Mouse (Mus musculus): Measurements from ENCODE around the gene Tpm4. TPM values are rescaled to one million over a fixed set of nuclear protein-coding genes. Genes with fewer than 3 reads are reported as not detected.
A peak's percentile ranks its signal among the peaks of the same experiment; 100 is the strongest.
"Not testable (repeated sequence)": the region's sequence is repeated elsewhere in the genome, so short reads cannot be mapped to it uniquely, and the experiment has no call there.

The Tpm4 gene
- total RNA-seq (2015) (37.0 and 46.0 TPM in 2 replicates), total RNA-seq (2017) (64.2 and 73.9 TPM in 2 replicates)

DNA sequence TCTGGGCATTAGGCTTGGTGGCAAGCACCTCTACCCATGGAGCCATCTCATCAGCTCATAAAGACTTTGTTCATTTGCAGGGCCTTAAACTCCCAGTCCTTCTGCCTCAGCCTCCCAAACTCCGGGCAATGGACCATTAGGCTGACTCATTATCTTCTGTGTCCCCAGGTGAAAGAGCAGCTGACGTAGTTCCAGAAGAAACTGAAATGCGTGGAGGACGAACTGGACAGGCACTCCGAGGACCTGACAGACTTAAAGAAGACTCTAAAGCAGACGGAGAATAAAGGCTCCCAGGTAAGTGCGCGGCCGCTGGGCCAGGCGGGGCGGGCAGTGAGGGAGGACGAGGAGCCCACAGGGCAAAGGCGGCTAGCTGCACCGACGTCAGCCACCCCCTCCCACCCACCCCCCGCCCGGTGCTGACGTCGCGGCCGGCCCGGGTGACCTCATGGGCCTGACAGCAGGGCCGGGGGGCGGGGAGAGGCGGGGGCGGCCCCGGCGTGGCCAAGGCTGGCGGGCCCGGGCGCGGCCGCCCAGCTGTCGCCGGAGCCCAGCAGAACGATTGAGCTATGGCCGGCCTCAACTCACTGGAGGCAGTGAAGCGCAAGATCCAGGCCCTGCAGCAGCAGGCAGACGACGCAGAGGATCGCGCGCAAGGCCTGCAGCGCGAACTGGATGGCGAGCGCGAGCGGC lies at the start of gene Tpm4:
Tpm4 (plus strand) TSS at position 220 of the 690 bp plus-strand sequence.
- ATAC-seq (replicated peaks; ENCODE audit: poor library complexity) = 0 out of 2 replicates have a peak, but pooled peaks have one; percentile 4

DNA sequence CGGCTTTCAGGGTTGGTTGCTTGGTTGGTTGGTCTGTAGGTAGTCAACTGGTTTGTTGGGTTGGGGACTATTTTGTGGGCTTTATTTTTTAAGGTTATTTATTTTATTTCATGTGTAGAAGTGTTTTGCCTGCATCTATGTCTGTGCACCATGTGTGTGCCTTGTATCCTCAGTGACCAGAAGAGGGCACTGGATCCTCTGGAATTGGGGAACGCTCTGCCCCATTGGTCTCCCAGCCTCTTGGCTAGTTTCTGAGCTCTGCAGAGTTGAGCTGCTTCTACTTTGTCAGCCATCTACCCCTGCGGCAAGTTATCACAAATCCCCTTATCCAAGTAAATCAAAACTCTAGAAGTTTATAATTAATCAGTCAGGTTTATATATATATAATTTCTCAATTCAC lies 47.2 kb upstream of the Tpm4 start:
- not testable (repeated sequence) for ATAC-seq (replicated peaks; ENCODE audit: poor library complexity)

DNA sequence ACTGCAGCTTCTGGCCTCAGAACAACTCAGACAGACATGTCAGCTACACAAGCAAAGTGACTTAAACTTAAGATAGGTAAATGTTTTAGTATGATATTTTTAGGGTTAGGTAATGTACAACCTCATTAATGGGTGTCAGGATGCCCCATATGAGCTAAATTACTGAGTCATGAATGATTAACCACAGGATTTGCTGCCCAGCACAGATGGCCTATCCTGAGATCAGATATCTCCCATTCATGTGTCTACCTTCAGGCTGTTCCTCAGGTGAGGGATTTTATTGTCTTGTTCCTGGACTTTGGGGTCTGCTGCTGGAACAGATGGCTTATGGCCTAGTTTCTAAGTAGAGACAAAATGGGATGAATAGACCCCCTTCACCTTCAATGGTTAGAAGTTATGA lies 38.1 kb upstream of the Tpm4 start:
- ATAC-seq (replicated peaks; ENCODE audit: poor library complexity) = not testable (repeated sequence)

- ATAC-seq (replicated peaks; ENCODE audit: poor library complexity) = peak; percentile 96
These were observed 35.2 kb upstream of the Tpm4 start for GRCm38 (mm10) chr8:72099377-72100103.

DNA sequence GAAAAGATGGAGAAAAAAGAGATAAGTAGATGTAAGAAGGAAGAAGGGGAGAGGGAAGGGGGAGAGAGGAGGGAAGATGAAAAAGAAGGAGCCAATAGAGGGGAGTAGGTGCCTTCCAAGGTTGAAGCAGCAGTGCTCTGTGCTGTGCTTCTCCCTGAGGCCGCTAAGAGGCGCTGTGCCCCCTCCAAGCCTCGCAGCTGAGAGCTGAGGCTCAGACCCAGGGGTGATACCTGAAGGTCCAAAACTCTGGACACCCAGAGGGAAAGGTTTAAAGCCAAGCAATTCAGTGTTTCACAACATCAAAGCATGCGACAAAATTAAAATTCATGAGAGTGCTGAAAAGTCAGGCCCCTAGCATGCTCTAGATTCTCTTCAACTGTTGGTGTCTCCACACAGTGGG lies 29.6 kb upstream of the Tpm4 start:
- ATAC-seq (replicated peaks; ENCODE audit: poor library complexity) = peak; percentile 61

GRCm38 (mm10) chr8:72106740-72107139 lies 28.0 kb upstream of the Tpm4 start, which contains the start of gene Olfr374:
Olfr374 (plus strand) TSS chr8:72107040.
- ATAC-seq (replicated peaks; ENCODE audit: poor library complexity) = no peak

DNA sequence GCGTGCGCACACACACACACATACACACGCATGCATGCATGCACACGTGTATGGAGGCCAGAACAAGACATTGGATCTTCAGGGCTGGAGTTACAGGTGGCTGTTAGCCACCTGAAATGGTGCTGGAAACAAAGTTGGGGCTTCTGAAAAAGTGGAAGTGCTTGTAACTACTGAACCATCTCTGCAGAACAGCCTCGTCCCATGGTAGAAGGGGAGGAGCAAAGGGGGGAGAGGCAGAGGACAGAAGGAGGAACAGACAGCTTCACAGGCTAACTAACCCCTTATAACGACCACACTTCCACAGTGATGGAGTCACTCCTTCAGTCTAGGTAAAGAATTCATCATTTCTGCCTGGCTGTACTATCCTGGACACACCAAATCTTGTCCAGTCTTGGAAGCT lies 23.9 kb upstream of the Tpm4 start:
- peak; percentile 65; the same call in 1 of the 2 replicates for ATAC-seq (replicated peaks; ENCODE audit: poor library complexity)

GRCm38 (mm10) chr8:72112486-72112885 lies 22.3 kb upstream of the Tpm4 start:
- ATAC-seq (replicated peaks; ENCODE audit: poor library complexity) = no peak

DNA sequence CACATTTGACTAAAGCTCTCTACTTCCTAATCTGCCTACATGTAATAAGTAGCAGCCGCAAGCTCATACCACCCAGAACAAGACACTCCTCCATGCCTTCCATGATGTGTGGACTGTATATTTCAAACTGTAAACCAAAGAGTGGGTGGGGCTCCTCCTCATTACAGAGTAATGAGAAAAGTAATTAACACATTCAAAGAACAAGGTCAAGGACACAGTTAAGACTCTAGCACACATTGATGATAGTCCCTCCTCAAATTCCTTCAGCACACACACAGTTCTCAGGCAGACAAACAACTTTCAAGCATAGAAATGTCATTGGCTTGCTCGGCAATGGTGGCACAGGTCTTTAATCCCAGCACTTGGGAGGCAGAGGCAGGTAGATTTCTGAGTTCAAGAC lies 19.6 kb upstream of the Tpm4 start:
- ATAC-seq (replicated peaks; ENCODE audit: poor library complexity) = no peak

DNA sequence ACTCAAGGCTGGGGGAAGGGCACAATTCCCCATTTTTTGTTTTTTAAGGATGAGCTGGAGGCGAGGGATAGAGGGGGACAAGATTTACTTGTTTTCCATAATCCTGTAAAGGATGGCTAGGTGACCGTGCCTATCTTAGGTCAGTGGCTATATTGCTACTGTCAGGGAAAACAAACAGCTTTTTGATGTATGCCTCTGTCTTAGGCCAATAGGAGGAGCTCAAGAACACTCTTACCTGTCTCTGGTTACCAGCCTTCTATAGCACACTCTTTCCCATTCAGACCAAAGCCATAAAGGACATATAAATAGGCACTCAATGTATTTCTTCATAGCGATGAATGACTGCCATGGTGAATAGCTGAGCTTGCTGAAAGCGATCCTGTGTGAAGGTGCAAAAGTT lies 16.2 kb upstream of the Tpm4 start:
- no peak for ATAC-seq (replicated peaks; ENCODE audit: poor library complexity)

GRCm38 (mm10) chr8:72121486-72121885 lies 13.3 kb upstream of the Tpm4 start:
- ATAC-seq (replicated peaks; ENCODE audit: poor library complexity) = not testable (repeated sequence)

DNA sequence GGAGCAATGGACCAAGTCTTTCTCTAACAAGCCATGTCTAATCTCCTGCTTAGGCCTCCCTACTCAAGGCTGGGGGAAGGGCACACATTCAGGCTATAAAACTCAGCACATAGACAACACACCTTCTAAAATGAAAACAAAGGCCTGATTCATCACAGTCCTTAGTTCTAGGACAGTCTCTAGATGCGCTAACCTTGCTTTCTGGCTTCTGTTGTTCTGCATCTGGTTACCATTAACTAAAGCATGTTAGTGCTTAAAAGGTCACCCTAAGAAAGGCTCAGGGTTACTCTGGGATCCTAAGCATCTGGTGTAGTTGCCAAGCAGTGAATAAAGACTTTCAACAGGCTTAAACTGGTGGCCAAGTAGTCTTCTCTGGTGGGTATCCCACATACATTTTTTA lies 12.8 kb upstream of the Tpm4 start:
- no peak for ATAC-seq (replicated peaks; ENCODE audit: poor library complexity)

DNA sequence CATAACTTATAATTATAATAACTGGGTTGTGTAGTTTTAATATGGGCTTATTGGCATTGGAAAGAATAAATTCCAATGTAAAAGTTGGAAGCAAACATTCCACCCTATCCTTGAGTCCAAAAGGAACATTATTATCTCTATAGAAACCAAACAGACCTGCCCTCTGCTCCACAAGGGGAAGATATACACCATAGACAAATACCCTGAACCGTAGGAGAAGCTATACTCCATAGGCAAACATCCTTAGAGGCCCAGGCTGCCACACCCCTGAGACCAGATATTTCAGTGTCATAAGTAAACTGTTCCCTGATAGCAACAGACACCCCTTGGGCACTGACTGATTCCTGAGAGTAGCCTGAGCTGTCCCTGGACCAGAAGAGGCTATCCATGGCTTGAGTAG lies 6.9 kb upstream of the Tpm4 start:
- ATAC-seq (replicated peaks; ENCODE audit: poor library complexity) = no peak

GRCm38 (mm10) chr8:72131251-72131650 lies 3.5 kb upstream of the Tpm4 start:
- ATAC-seq (replicated peaks; ENCODE audit: poor library complexity) = no peak

DNA sequence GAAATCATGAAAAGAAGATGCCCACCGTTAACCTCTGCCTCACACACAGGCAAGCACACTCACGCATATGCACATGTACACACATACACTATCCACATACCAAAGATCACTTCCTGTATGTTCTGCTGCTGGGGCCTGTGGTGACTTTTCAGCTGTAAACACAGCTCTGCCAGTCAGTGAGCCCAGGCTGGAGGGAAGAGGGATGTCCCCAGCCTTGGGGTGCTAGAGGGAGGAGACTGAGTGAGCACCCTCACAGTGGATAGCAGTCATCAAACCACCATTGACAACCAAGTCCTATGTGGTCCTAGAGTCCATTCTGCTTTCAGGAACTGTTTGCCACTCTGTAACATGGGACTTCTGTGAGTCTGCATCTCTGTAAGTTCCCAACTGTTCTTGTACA lies 2.9 kb upstream of the Tpm4 start:
- no peak; the same call in 1 of the 2 replicates for ATAC-seq (replicated peaks; ENCODE audit: poor library complexity)

DNA sequence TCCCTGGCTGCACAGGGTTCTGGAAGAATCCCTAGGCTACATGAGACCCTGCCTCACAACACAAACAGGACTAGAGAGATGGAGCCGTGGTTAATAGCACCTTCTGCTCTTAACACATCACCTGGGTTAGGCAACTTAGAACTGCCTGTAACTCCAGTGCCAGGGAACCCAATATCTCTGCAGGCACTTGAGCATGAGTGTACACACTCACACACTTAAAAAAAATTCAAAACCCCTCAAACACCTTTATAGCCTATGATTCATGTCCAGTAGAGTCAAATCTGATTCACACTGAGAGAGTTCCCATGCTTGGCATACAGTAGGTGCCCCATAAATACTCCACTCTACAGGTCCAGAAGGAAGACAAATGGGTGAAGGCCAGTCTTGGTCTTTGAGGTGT lies 2.4 kb upstream of the Tpm4 start:
- ATAC-seq (replicated peaks; ENCODE audit: poor library complexity) = no peak

- no peak for ATAC-seq (replicated peaks; ENCODE audit: poor library complexity)
These were observed 1.9 kb upstream of the Tpm4 start for GRCm38 (mm10) chr8:72132891-72133290.

DNA sequence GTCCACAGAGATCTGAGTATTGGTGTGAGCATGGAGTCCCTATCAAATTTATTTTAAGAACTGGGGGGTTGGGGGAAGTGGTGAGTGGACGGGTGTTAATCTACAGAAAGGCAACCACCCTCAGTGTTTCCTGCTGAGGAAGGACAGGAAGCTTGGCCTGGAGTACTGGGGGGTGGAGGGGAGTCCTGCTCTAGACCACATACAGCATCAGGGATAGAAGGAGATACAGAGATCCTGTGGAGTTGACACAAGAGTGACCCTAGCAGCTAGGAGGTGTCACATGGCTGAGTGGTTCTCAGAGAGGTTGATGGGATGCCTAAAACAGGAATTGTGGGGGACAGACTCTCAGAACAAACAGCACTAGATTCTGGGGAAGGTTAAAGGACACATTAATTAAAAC lies 1.3 kb upstream of the Tpm4 start:
- ATAC-seq (replicated peaks; ENCODE audit: poor library complexity) = peak; percentile 42

DNA sequence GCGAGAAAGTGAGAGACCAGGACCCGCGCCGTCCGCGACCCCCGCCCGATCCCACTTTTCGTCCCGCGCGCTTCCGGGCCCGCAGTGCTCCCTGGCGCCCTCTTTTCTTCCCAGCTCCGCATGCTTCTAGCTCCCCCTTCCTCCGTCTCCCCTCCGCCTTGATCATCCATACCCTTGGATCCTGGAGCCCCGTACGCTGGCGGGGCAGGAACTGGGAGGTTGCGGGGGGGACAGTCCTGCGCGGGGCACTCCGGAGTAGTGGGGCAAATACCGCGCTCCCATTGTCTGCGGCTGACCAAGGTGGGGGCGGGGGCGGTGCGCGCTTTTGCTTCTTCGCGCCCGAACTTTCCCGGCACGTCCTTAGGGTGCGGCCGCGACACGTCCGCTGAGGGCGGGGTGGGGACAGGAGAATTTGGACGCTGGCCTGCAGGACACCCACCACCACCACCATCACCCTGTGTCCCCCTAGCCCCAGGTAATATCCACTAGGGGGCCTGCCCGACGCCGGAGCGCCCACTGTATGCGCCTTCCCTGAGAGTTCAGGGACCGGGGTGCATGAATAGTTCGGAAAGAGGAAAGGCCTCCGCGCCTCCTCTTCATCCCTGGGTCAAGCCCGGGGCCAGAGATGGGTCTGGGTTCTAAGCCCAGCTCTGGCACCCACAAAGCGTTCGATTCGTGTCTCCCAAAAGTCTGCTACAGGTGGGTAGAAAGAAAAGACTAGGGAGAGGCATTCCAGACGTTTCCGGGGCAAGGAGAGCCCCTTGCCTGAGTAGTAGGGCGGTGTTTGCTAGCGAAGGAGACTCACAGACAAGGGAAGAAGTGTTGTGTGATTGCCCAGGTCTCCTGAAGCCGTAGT lies 899 bp downstream of the Tpm4 start:
- peak; percentile 11; the same call in 1 of the 2 replicates for ATAC-seq (replicated peaks; ENCODE audit: poor library complexity)

DNA sequence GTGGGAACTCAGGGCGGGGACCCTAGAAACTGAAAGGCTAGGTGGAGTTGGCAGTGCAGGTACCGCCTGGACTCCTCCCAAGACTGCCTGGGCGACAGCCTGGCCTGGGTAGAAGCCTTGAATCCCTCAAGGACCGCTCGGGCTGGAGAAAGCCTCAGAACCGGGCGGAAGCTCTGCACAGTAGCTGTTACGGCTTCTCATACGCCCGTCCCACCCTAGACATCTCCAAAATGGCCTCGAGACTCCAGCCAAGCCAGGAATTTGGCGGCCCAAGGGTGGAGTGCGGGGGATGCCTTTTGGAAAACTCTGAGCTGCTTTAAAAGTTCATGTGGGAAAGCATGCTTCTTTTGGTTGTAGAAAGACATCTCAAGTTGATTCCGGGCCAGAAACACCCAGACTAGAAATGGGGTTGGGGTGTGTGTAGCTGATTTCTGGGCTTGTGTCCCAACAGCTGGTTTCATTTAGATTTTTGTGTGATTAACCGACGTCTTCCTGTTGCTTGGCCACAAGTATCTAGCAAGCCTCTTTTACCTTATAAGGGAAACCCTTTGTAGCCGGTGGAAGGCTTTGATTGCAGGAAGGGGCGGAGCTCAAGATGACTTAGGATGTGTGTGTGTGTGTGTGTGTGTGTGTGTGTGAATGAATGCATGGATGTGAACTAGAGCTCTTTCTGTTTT lies 1.7 kb downstream of the Tpm4 start:
- ATAC-seq (replicated peaks; ENCODE audit: poor library complexity) = peak; percentile 70

DNA sequence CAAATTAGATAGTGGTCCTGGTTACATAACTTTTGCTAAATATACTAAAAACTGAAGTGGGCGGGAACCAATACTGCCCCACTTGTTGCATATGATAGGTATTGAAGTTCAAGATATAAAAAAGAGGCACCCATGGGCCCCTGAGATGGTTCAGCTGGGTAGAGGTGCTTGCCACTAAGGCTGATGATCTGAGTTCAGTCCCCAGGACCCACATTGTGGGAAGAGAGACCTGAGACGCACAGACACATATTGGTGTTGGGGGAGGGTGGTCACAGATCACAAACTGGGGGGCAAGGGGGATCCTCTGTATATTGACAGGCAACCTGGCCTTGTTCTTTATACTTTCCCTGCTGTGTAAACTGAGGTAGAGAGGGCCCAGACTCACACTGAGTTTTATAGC lies 2.7 kb downstream of the Tpm4 start:
- ATAC-seq (replicated peaks; ENCODE audit: poor library complexity) = no peak
